Mouse (Mus musculus) forebrain, postnatal 0 days (tissue): Measurements from ENCODE around the gene Cxcr4. TPM values are rescaled to one million over a fixed set of nuclear protein-coding genes. Genes with fewer than 3 reads are reported as not detected.

Experiments
- ATAC-seq: fragments of 200-750 bp; cut with Nextera tagmentation; 2 replicates; pipeline ENCODE4 v1.8.0; 2017; ENCODE audit warnings: mild to moderate bottlenecking, moderate library complexity
- DNase-seq: peaks from one replicate; pipeline ENCODE4 v3.0.0-alpha.2; 2015
- H3K27ac ChIP-seq: fragments of 300-500 bp; sonication (generic); 2 replicates; pipeline ENCODE4 v1.5.1; 2014; ENCODE audit warnings: low read depth, mild to moderate bottlenecking, antibody characterized with exemption, low read length, moderate library complexity, mixed read lengths
- H3K27me3 ChIP-seq: fragments of 300-500 bp; sonication (generic); 2 replicates; pipeline ENCODE4 v1.6.1; 2014; ENCODE audit warnings: mild to moderate bottlenecking, low read length, mixed read lengths; ENCODE audit not compliant: insufficient read depth
- H3K36me3 ChIP-seq: fragments of 300-500 bp; sonication (generic); 2 replicates; pipeline ENCODE4 v1.6.1; 2014; ENCODE audit warnings: mild to moderate bottlenecking, moderate library complexity; ENCODE audit not compliant: insufficient read depth
- H3K4me1 ChIP-seq: fragments of 300-500 bp; sonication (generic); 2 replicates; pipeline ENCODE4 v1.6.1; 2014; ENCODE audit warnings: antibody characterized with exemption; ENCODE audit not compliant: insufficient read depth
- H3K4me2 ChIP-seq: fragments of 300-500 bp; sonication (generic); 2 replicates; pipeline ENCODE4 v1.6.1; 2014; ENCODE audit warnings: low read depth, mild to moderate bottlenecking, moderate library complexity
- H3K4me3 ChIP-seq: fragments of 300-500 bp; sonication (generic); 2 replicates; pipeline ENCODE4 v1.5.1; 2014; ENCODE audit warnings: low read depth, low read length, mixed read lengths
- H3K9ac ChIP-seq: fragments of 300-500 bp; sonication (generic); 2 replicates; pipeline ENCODE4 v1.6.1; 2014; ENCODE audit warnings: mild to moderate bottlenecking
- H3K9me3 ChIP-seq: fragments of 300-500 bp; sonication (generic); 2 replicates; pipeline ENCODE4 v1.6.1; 2016; ENCODE audit warnings: low read length
- CTCF ChIP-seq: sonication (generic); IDR thresholded peaks from 2 replicates; pipeline ENCODE4 v1.5.1; 2016; ENCODE audit warnings: antibody characterized with exemption, control low read depth, low read depth
- WGBS: fragments of 180-500 bp; shearing (Covaris S2); extraction: QIAGEN DNeasy Blood & Tissue Kit; methylation state at CpG from one replicate; pipeline ENCODE4 v1.1.7; 2014; 5-methylcytosine and 5-hydroxymethylcytosine counted together
- polyA plus RNA-seq: library from polyadenylated mRNA; unstranded; fragments of >200 nt; fragmentation: Nextera tagmentation; extraction: Ambion mirVana; gene quantifications from 2 replicates; pipeline ENCODE4 v1.2.1, GENCODE M21; 2015
- total RNA-seq: library from RNA; depleted of rRNA; stranded (reverse); fragments of >200 nt; gene quantifications from 2 replicates; pipeline ENCODE4 v1.2.3, GENCODE M21; 2014

The Cxcr4 gene
- total and polyA plus RNA-seq, 2 experiments from 2014 or later: 5.8 to 44.9 TPM

GRCm38 (mm10) chr1:128590816-128591720 is 1.0 kb downstream of the Cxcr4 start:
- peak overlapping the region; percentile 62 for H3K4me3 ChIP-seq
- H3K36me3 ChIP-seq: no peaks in the 10 kb centered on the region
- H3K27me3 ChIP-seq: no peaks in the 10 kb centered on the region
- peak overlapping the region; percentile 71 for H3K27ac ChIP-seq
- H3K4me1 ChIP-seq: peaks cover 31% of the 10 kb centered on the region
- TF ChIP-seq CTCF: no peak
- ATAC-seq (peak; percentile 10), DNase-seq (peak; percentile 74)
- H3K4me2 ChIP-seq: peak overlapping the region; percentile 94
- peak overlapping the region; percentile 60 for H3K9ac ChIP-seq
- WGBS: under 1% methylated on average over 63 of the region's 63 CpGs
- H3K9me3 ChIP-seq: no peaks in the 10 kb centered on the region

DNA sequence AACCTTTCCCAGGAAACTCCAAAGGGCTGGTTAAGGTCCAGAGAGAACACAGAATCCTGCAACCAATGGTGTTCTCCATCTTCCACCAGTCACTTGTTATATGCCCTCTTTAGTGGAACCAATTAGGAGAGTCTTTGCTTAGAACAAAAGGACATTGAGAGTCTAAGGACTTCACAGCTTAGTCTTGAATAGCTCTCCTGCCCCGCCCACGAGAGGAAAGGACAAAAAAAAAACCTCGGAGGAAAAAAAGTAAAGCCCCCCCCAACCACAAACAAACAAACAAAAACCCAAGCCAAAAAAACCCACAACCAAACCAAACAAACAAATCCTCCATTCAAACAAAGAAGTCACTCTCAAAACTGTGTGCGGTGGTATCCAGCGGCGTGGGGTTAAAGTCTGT is 2.1 kb downstream of the Cxcr4 start:
- DNase-seq (no peak), ATAC-seq (no peak)
- peaks cover 28% of the 10 kb centered on the region for H3K4me1 ChIP-seq
- no peak for TF ChIP-seq CTCF
- peak overlapping the region; percentile 62; the same call in 1 of the 2 replicates for H3K4me3 ChIP-seq
- no peak overlapping the region for H3K9ac ChIP-seq
- whole genome bisulfite sequencing: 5% methylated on average over 6 of the region's 6 CpGs
- H3K4me2 ChIP-seq: peak overlapping the region; percentile 21
- H3K27ac ChIP-seq: 0 out of 2 replicates have a peak overlapping the region, but pooled peaks have one; percentile 6
- H3K27me3 ChIP-seq: no peaks in the 10 kb centered on the region
- no peaks in the 10 kb centered on the region for H3K36me3 ChIP-seq
- H3K9me3 ChIP-seq: no peaks in the 10 kb centered on the region

DNA sequence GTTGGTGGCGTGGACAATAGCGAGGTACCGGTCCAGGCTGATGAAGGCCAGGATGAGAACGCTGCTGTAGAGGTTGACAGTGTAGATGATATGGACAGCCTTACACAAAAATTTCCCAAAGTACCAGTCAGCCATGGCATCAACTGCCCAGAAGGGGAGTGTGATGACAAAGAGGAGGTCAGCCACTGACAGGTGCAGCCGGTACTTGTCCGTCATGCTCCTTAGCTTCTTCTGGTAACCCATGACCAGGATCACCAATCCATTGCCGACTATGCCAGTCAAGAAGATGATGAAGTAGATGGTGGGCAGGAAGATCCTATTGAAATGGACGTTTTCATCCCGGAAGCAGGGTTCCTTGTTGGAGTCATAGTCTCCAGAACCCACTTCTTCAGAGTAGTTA is 2.6 kb downstream of the Cxcr4 start:
- no peaks in the 10 kb centered on the region for H3K36me3 ChIP-seq
- no peak for ATAC-seq
- no peaks in the 10 kb centered on the region for H3K9me3 ChIP-seq
- no peak overlapping the region for H3K9ac ChIP-seq
- H3K27me3 ChIP-seq: no peaks in the 10 kb centered on the region
- H3K27ac ChIP-seq: 0 out of 2 replicates have a peak overlapping the region, but pooled peaks have one; percentile 6
- WGBS: 81% methylated on average over 9 of the region's 9 CpGs
- TF ChIP-seq CTCF: no peak
- H3K4me1 ChIP-seq: peaks cover 22% of the 10 kb centered on the region
- H3K4me2 ChIP-seq: peak overlapping the region; percentile 21
- no peak overlapping the region for H3K4me3 ChIP-seq
- no peak for DNase-seq

DNA sequence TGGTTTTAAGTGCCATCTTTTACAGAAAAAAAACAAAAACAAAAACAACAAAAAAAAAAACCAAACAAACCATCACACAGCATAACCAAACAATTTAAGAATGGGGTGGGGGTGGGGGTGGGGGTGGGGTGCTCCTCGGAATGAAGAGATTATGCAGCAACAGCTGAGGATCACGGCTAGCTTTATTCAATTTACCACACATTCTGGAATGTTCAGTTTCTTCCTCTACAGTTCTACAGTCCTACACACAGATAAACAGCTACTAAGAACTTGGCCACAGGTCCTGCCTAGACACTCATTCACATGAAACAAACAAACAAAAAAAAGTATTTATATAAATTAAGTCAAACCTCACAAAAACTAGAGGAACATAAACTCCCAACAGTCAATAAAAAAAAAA is 3.8 kb downstream of the Cxcr4 start:
- DNase-seq: no peak
- H3K27me3 ChIP-seq: no peaks in the 10 kb centered on the region
- H3K9ac ChIP-seq: no peak overlapping the region
- no peak overlapping the region for H3K27ac ChIP-seq
- no peak for TF ChIP-seq CTCF
- no peaks in the 10 kb centered on the region for H3K36me3 ChIP-seq
- 52% methylated on average over 2 of the region's 2 CpGs for WGBS
- H3K9me3 ChIP-seq: no peaks in the 10 kb centered on the region
- H3K4me2 ChIP-seq: peak overlapping the region; percentile 1; the same call in 1 of the 2 replicates
- ATAC-seq: no peak
- H3K4me3 ChIP-seq: 0 out of 2 replicates have a peak overlapping the region, but pooled peaks have one; percentile 7
- peaks cover 16% of the 10 kb centered on the region for H3K4me1 ChIP-seq

- Histone ChIP-seq H3K27me3 (no peaks in the 10 kb centered on the region), H3K4me1 (peaks cover 11% of the 10 kb centered on the region), H3K4me2 (peak overlapping the region; percentile 1; the same call in 1 of the 2 replicates), H3K4me3 (no peak overlapping the region), H3K9me3 (no peaks in the 10 kb centered on the region), H3K9ac (no peak overlapping the region), H3K36me3 (no peaks in the 10 kb centered on the region), H3K27ac (no peak overlapping the region)
- WGBS: 68% methylated on average over 8 of the region's 8 CpGs
- DNase-seq (no peak), ATAC-seq (no peak)
- no peak for TF ChIP-seq CTCF
Observed at GRCm38 (mm10) chr1:128586928-128587780, 4.9 kb downstream of the Cxcr4 start.

GRCm38 (mm10) chr1:128586162-128586927 is 5.7 kb downstream of the Cxcr4 start:
- TF ChIP-seq CTCF: no peak
- 13% methylated on average over 8 of the region's 8 CpGs for WGBS
- DNase-seq (no peak), ATAC-seq (peak; percentile 19; the same call in 1 of the 2 replicates)
- Histone ChIP-seq H3K27ac (no peak overlapping the region), H3K4me2 (no peak overlapping the region), H3K4me1 (peaks cover 11% of the 10 kb centered on the region), H3K9ac (no peak overlapping the region), H3K4me3 (no peak overlapping the region), H3K27me3 (no peaks in the 10 kb centered on the region), H3K36me3 (no peaks in the 10 kb centered on the region), H3K9me3 (no peaks in the 10 kb centered on the region)
